Mouse (Mus musculus): ENCODE measurements around the gene Dpep3. TPM values are rescaled to one million over a fixed set of nuclear protein-coding genes. Genes with fewer than 3 reads are reported as not detected.
"Not testable (repeated sequence)": the region's sequence is repeated elsewhere in the genome, so short reads cannot be mapped to it uniquely, and the experiment has no call there.

Dpep3 gene
- polyA plus RNA-seq, 1 experiment from 2014 or later: not detected

GRCm38 (mm10) chr8:105998971-105999370 is 19.7 kb upstream of the Dpep3 start:
- no peak overlapping the region for H3K27ac ChIP-seq (replicated peaks in 1 of 2; ENCODE audit: control insufficient read depth in 1 of 2, insufficient read depth in 1 of 2, low read depth in 2 of 2, low read length in 2 of 2)
- H3K4me1 ChIP-seq (ENCODE audit: control insufficient read depth in 2 of 2, insufficient read depth in 2 of 2, low read length in 2 of 2): no peaks in the 10 kb centered on the region
- 80% methylated on average over 2 of the region's 2 CpGs for WGBS
- no peaks in the 10 kb centered on the region for H3K9me3 ChIP-seq (ENCODE audit: control insufficient read depth, low read length)
- H3K27me3 ChIP-seq (ENCODE audit: control insufficient read depth, insufficient read depth, low read length): no peaks in the 10 kb centered on the region
- no peak for ATAC-seq (ENCODE audit: insufficient number of reproducible peaks, insufficient read depth, low FRiP score, low read depth)
- no peak overlapping the region for H3K4me3 ChIP-seq (ENCODE audit: control insufficient read depth in 1 of 2, insufficient read depth in 1 of 2, low read depth in 1 of 2, low read length in 2 of 2)
- H3K36me3 ChIP-seq (ENCODE audit: control insufficient read depth, insufficient read depth, low read length): no peaks in the 10 kb centered on the region
- no peak overlapping the region for H3K4me2 ChIP-seq (ENCODE audit: low read length)
- no peak overlapping the region for H3K9ac ChIP-seq (ENCODE audit: low read length)

GRCm38 (mm10) chr8:105996359-105996758 is 17.1 kb upstream of the Dpep3 start:
- H3K4me3 ChIP-seq (ENCODE audit: control insufficient read depth in 1 of 2, insufficient read depth in 1 of 2, low read depth in 1 of 2, low read length in 2 of 2): no peak overlapping the region
- H3K27ac ChIP-seq (replicated peaks in 1 of 2; ENCODE audit: control insufficient read depth in 1 of 2, insufficient read depth in 1 of 2, low read depth in 2 of 2, low read length in 2 of 2): no peak overlapping the region
- no peaks in the 10 kb centered on the region for H3K27me3 ChIP-seq (ENCODE audit: control insufficient read depth, insufficient read depth, low read length)
- H3K9ac ChIP-seq (ENCODE audit: low read length): no peak overlapping the region
- 62% methylated on average over 7 of the region's 7 CpGs for WGBS
- no peak overlapping the region for H3K4me2 ChIP-seq (ENCODE audit: low read length)
- H3K4me1 ChIP-seq (ENCODE audit: control insufficient read depth in 2 of 2, insufficient read depth in 2 of 2, low read length in 2 of 2): peaks cover 0 to under 1% of the 10 kb centered on the region in 2 experiments; a peak in 1 of 4 replicates
- no peak for ATAC-seq (ENCODE audit: insufficient number of reproducible peaks, insufficient read depth, low FRiP score, low read depth)
- no peaks in the 10 kb centered on the region for H3K36me3 ChIP-seq (ENCODE audit: control insufficient read depth, insufficient read depth, low read length)
- H3K9me3 ChIP-seq (ENCODE audit: control insufficient read depth, low read length): no peaks in the 10 kb centered on the region

- Histone ChIP-seq H3K9me3 (ENCODE audit: control insufficient read depth, low read length) (no peaks in the 10 kb centered on the region), H3K36me3 (ENCODE audit: control insufficient read depth, insufficient read depth, low read length) (no peaks in the 10 kb centered on the region), H3K4me3 (ENCODE audit: control insufficient read depth in 1 of 2, insufficient read depth in 1 of 2, low read depth in 1 of 2, low read length in 2 of 2) (no peak overlapping the region), H3K27me3 (ENCODE audit: control insufficient read depth, insufficient read depth, low read length) (no peaks in the 10 kb centered on the region), H3K27ac (replicated peaks in 1 of 2; ENCODE audit: control insufficient read depth in 1 of 2, insufficient read depth in 1 of 2, low read depth in 2 of 2, low read length in 2 of 2) (no peak overlapping the region), H3K9ac (ENCODE audit: low read length) (no peak overlapping the region), H3K4me1 (ENCODE audit: control insufficient read depth in 2 of 2, insufficient read depth in 2 of 2, low read length in 2 of 2) (peaks cover 5 to 8% of the 10 kb centered on the region in 2 experiments; a peak in 2 of 4 replicates), H3K4me2 (ENCODE audit: low read length) (no peak overlapping the region)
- WGBS: 61% methylated on average over 4 of the region's 4 CpGs
- ATAC-seq (ENCODE audit: insufficient number of reproducible peaks, insufficient read depth, low FRiP score, low read depth): no peak
Observed at GRCm38 (mm10) chr8:105993226-105993625, 14.0 kb upstream of the Dpep3 start.

- Histone ChIP-seq H3K27ac (replicated peaks in 1 of 2; ENCODE audit: control insufficient read depth in 1 of 2, insufficient read depth in 1 of 2, low read depth in 2 of 2, low read length in 2 of 2) (no peak overlapping the region), H3K4me1 (ENCODE audit: control insufficient read depth in 2 of 2, insufficient read depth in 2 of 2, low read length in 2 of 2) (peaks cover 5 to 8% of the 10 kb centered on the region in 2 experiments; a peak in 2 of 4 replicates), H3K9ac (ENCODE audit: low read length) (no peak overlapping the region), H3K4me3 (ENCODE audit: control insufficient read depth in 1 of 2, insufficient read depth in 1 of 2, low read depth in 1 of 2, low read length in 2 of 2) (no peak overlapping the region), H3K27me3 (ENCODE audit: control insufficient read depth, insufficient read depth, low read length) (no peaks in the 10 kb centered on the region), H3K4me2 (ENCODE audit: low read length) (no peak overlapping the region), H3K36me3 (ENCODE audit: control insufficient read depth, insufficient read depth, low read length) (no peaks in the 10 kb centered on the region), H3K9me3 (ENCODE audit: control insufficient read depth, low read length) (no peaks in the 10 kb centered on the region)
- WGBS: 60% methylated on average over 5 of the region's 5 CpGs
- no peak for ATAC-seq (ENCODE audit: insufficient number of reproducible peaks, insufficient read depth, low FRiP score, low read depth)
Observed at GRCm38 (mm10) chr8:105992499-105992898, 13.3 kb upstream of the Dpep3 start.

- no peaks in the 10 kb centered on the region for H3K36me3 ChIP-seq (ENCODE audit: control insufficient read depth, insufficient read depth, low read length)
- 61% methylated on average over 2 of the region's 2 CpGs for WGBS
- H3K27ac ChIP-seq (replicated peaks in 1 of 2; ENCODE audit: control insufficient read depth in 1 of 2, insufficient read depth in 1 of 2, low read depth in 2 of 2, low read length in 2 of 2): no peak overlapping the region
- no peak for ATAC-seq (ENCODE audit: insufficient number of reproducible peaks, insufficient read depth, low FRiP score, low read depth)
- H3K4me2 ChIP-seq (ENCODE audit: low read length): peak overlapping the region; percentile 34
- H3K4me3 ChIP-seq (ENCODE audit: control insufficient read depth in 1 of 2, insufficient read depth in 1 of 2, low read depth in 1 of 2, low read length in 2 of 2): no peak overlapping the region
- H3K27me3 ChIP-seq (ENCODE audit: control insufficient read depth, insufficient read depth, low read length): no peaks in the 10 kb centered on the region
- no peaks in the 10 kb centered on the region for H3K9me3 ChIP-seq (ENCODE audit: control insufficient read depth, low read length)
- H3K9ac ChIP-seq (ENCODE audit: low read length): 0 out of 2 replicates have a peak overlapping the region, but pooled peaks have one; percentile 47
- H3K4me1 ChIP-seq (ENCODE audit: control insufficient read depth in 2 of 2, insufficient read depth in 2 of 2, low read length in 2 of 2): peaks cover 5 to 8% of the 10 kb centered on the region in 2 experiments; a peak in 2 of 4 replicates
Observed at GRCm38 (mm10) chr8:105991546-105991945, 12.3 kb upstream of the Dpep3 start.

- Histone ChIP-seq H3K27ac (replicated peaks in 1 of 2; ENCODE audit: control insufficient read depth in 1 of 2, insufficient read depth in 1 of 2, low read depth in 2 of 2, low read length in 2 of 2) (no peak within 1 kb of the TSS), H3K9ac (ENCODE audit: low read length) (peak within 1 kb of the TSS; percentile 56; the same call in 1 of the 2 replicates)
- ATAC-seq (ENCODE audit: insufficient number of reproducible peaks, insufficient read depth, low FRiP score, low read depth): peak; percentile 75; the same call in 1 of the 2 replicates
Observed at GRCm38 (mm10) chr8:105990856-105991387, 11.7 kb upstream of the Dpep3 start, which contains the start of gene Dus2. TSS of gene Dus2 (plus strand) at chr8:105991337.

GRCm38 (mm10) chr8:105988546-105988945 is 9.3 kb upstream of the Dpep3 start:
- Histone ChIP-seq H3K27ac (replicated peaks in 1 of 2; ENCODE audit: control insufficient read depth in 1 of 2, insufficient read depth in 1 of 2, low read depth in 2 of 2, low read length in 2 of 2) (no peak overlapping the region), H3K9me3 (ENCODE audit: control insufficient read depth, low read length) (no peaks in the 10 kb centered on the region), H3K4me2 (ENCODE audit: low read length) (no peak overlapping the region), H3K27me3 (ENCODE audit: control insufficient read depth, insufficient read depth, low read length) (no peaks in the 10 kb centered on the region), H3K4me3 (ENCODE audit: control insufficient read depth in 1 of 2, insufficient read depth in 1 of 2, low read depth in 1 of 2, low read length in 2 of 2) (no peak overlapping the region), H3K36me3 (ENCODE audit: control insufficient read depth, insufficient read depth, low read length) (no peaks in the 10 kb centered on the region), H3K4me1 (ENCODE audit: control insufficient read depth in 2 of 2, insufficient read depth in 2 of 2, low read length in 2 of 2) (peaks cover 5 to 8% of the 10 kb centered on the region in 2 experiments; a peak in 2 of 4 replicates), H3K9ac (ENCODE audit: low read length) (no peak overlapping the region)
- no peak for ATAC-seq (ENCODE audit: insufficient number of reproducible peaks, insufficient read depth, low FRiP score, low read depth)
- WGBS: 77% methylated on average over 11 of the region's 11 CpGs

More at GRCm38 (mm10) chr8:105990856-105991387, 11.7 kb upstream of the Dpep3 start, which contains the start of gene Dus2:
- no peaks in the 10 kb centered on the region for H3K27me3 ChIP-seq (ENCODE audit: control insufficient read depth, insufficient read depth, low read length)
- no peaks in the 10 kb centered on the region for H3K36me3 ChIP-seq (ENCODE audit: control insufficient read depth, insufficient read depth, low read length)
- peaks cover 5 to 8% of the 10 kb centered on the region in 2 experiments; a peak in 2 of 4 replicates for H3K4me1 ChIP-seq (ENCODE audit: control insufficient read depth in 2 of 2, insufficient read depth in 2 of 2, low read length in 2 of 2)
- WGBS: 8% methylated on average over 15 of the region's 15 CpGs
- H3K4me3 ChIP-seq (ENCODE audit: control insufficient read depth in 1 of 2, insufficient read depth in 1 of 2, low read depth in 1 of 2, low read length in 2 of 2): no peak within 1 kb of the TSS
- no peaks in the 10 kb centered on the region for H3K9me3 ChIP-seq (ENCODE audit: control insufficient read depth, low read length)
- H3K4me2 ChIP-seq (ENCODE audit: low read length): peak within 1 kb of the TSS; percentile 34

GRCm38 (mm10) chr8:105983406-105983805 is 4.2 kb upstream of the Dpep3 start:
- not testable (repeated sequence) for H3K9me3 ChIP-seq (ENCODE audit: control insufficient read depth, low read length); H3K9ac ChIP-seq (ENCODE audit: low read length); ATAC-seq (ENCODE audit: insufficient number of reproducible peaks, insufficient read depth, low FRiP score, low read depth); H3K4me2 ChIP-seq (ENCODE audit: low read length); H3K4me3 ChIP-seq (ENCODE audit: control insufficient read depth in 1 of 2, insufficient read depth in 1 of 2, low read depth in 1 of 2, low read length in 2 of 2); H3K36me3 ChIP-seq (ENCODE audit: control insufficient read depth, insufficient read depth, low read length); H3K27ac ChIP-seq (replicated peaks in 1 of 2; ENCODE audit: control insufficient read depth in 1 of 2, insufficient read depth in 1 of 2, low read depth in 2 of 2, low read length in 2 of 2); H3K27me3 ChIP-seq (ENCODE audit: control insufficient read depth, insufficient read depth, low read length); H3K4me1 ChIP-seq (ENCODE audit: control insufficient read depth in 2 of 2, insufficient read depth in 2 of 2, low read length in 2 of 2)
- 79% methylated on average over 11 of the region's 11 CpGs for WGBS

Data from heart, embryonic 14.5 days (tissue).